Mouse (Mus musculus) left cerebral cortex, postnatal 14 days (tissue): ENCODE results near the gene Shb. TPM values are rescaled to one million over a fixed set of nuclear protein-coding genes. Genes with fewer than 3 reads are reported as not detected.

Source experiments
- DNase-seq, 2 experiments: peaks; one replicate each; pipeline ENCODE4 v3.0.0; 2021 to 2022; ENCODE audit warnings: low spot score in 2 of 2, mixed read lengths in 1 of 2
- intact Hi-C: fragments of 180-260 bp; cut with DNase I; formaldehyde crosslinking; loops from one replicate; pipeline ENCODE4 v1.15.1; 2025
- total RNA-seq, 2 experiments: library from RNA; stranded (reverse); gene quantifications; 2 replicates each; pipeline ENCODE4 v1.2.3; 2021

The Shb gene
- total RNA-seq, 2 experiments from 2014 or later, result 12.1 to 15.0 TPM

- no peak for DNase-seq
- intact Hi-C loops, result loop anchor here (2.0 kb wide), 1 partner anchor 111 kb away; no protein-coding TSS in a partner anchor
These were observed 2.9 kb downstream of the Shb start for GRCm38 (mm10) chr4:45529201-45529985.

GRCm38 (mm10) chr4:45528355-45529198 is 3.7 kb downstream of the Shb start:
- DNase-seq, result no peak
- intact Hi-C loops, result loop anchor here (2.0 kb wide), 1 partner anchor 110 kb away; no protein-coding TSS in a partner anchor

- DNase-seq, result no peak
- intact Hi-C loops, result loop anchor here (2.0 kb wide), 1 partner anchor 109 kb away; no protein-coding TSS in a partner anchor
These were observed 4.5 kb downstream of the Shb start for GRCm38 (mm10) chr4:45527562-45528354.

GRCm38 (mm10) chr4:45526846-45527561 is 5.3 kb downstream of the Shb start:
- intact Hi-C loops, result no loop called here
- DNase-seq, result no peak

- intact Hi-C loops, result no loop called here
- no peak for DNase-seq
These were observed 6.1 kb downstream of the Shb start for GRCm38 (mm10) chr4:45526175-45526574.

- intact Hi-C loops, result no loop called here
- DNase-seq, result no peak
These were observed 6.7 kb downstream of the Shb start for GRCm38 (mm10) chr4:45525541-45525940.

GRCm38 (mm10) chr4:45524602-45525001 is 7.7 kb downstream of the Shb start:
- intact Hi-C loops, result no loop called here
- no peak for DNase-seq

GRCm38 (mm10) chr4:45523360-45523759 is 8.9 kb downstream of the Shb start:
- no peak for DNase-seq
- intact Hi-C loops, result no loop called here

- DNase-seq, result no peak
- intact Hi-C loops, result no loop called here
These were observed 9.3 kb downstream of the Shb start for GRCm38 (mm10) chr4:45522956-45523355.

GRCm38 (mm10) chr4:45522583-45522900 is 9.7 kb downstream of the Shb start:
- intact Hi-C loops, result no loop called here
- DNase-seq, result no peak

- intact Hi-C loops, result no loop called here
- no peak for DNase-seq
These were observed 10.3 kb downstream of the Shb start for GRCm38 (mm10) chr4:45521705-45522582.

- DNase-seq, result no peak
- intact Hi-C loops, result no loop called here
These were observed 11.9 kb downstream of the Shb start for GRCm38 (mm10) chr4:45520375-45520774.

- DNase-seq, result no peak
- intact Hi-C loops, result no loop called here
These were observed 14.9 kb downstream of the Shb start for GRCm38 (mm10) chr4:45517399-45517798.

- intact Hi-C loops, result no loop called here
- no peak for DNase-seq
These were observed 16.4 kb downstream of the Shb start for GRCm38 (mm10) chr4:45515894-45516293.

- DNase-seq, result no peak
- intact Hi-C loops, result no loop called here
These were observed 17.9 kb downstream of the Shb start for GRCm38 (mm10) chr4:45514406-45514805.

GRCm38 (mm10) chr4:45513791-45514293 is 18.4 kb downstream of the Shb start:
- no peak for DNase-seq

GRCm38 (mm10) chr4:45513340-45513739 is 18.9 kb downstream of the Shb start:
- DNase-seq, result no peak
- intact Hi-C loops, result no loop called here

More at GRCm38 (mm10) chr4:45513791-45514293, 18.4 kb downstream of the Shb start:
- intact Hi-C loops, result no loop called here

GRCm38 (mm10) chr4:45510163-45510562 is 22.1 kb downstream of the Shb start:
- DNase-seq, result no peak
- intact Hi-C loops, result no loop called here
